Mouse (Mus musculus) liver, embryonic 14.5 days (tissue): ENCODE results near the gene Arglu1. TPM values are rescaled to one million over a fixed set of nuclear protein-coding genes. Genes with fewer than 3 reads are reported as not detected.

ENCODE experiments used
- ATAC-seq: fragments of 200-750 bp; cut with Nextera tagmentation; 2 replicates; pipeline ENCODE4 v1.8.0; 2017; ENCODE audit warnings: moderate number of reproducible peaks, mild to moderate bottlenecking, moderate library complexity; ENCODE audit not compliant: insufficient read depth
- DNase-seq, 3 experiments: peaks; one replicate each; pipeline ENCODE4 v3.0.0-alpha.2; 2012 to 2013; ENCODE audit warnings: low read depth in 3 of 3, low spot score in 3 of 3
- H3K27ac ChIP-seq: fragments of 300-500 bp; sonication (generic); 2 replicates; pipeline ENCODE4 v1.5.1; 2014; ENCODE audit warnings: moderate library complexity, mild to moderate bottlenecking, control low read depth, inconsistent platforms
- H3K27me3 ChIP-seq: fragments of 300-500 bp; sonication (generic); 2 replicates; pipeline ENCODE4 v1.6.1; 2014; ENCODE audit warnings: mild to moderate bottlenecking, low read length, moderate library complexity; ENCODE audit not compliant: control insufficient read depth, insufficient read depth
- H3K36me3 ChIP-seq: fragments of 300-500 bp; sonication (generic); replicated peaks from 2 replicates; pipeline ENCODE4 v1.6.1; 2014; ENCODE audit warnings: low read depth; ENCODE audit not compliant: control insufficient read depth, insufficient read depth
- H3K4me1 ChIP-seq, 2 experiments: fragments of 200-500 bp in 1 of 2; fragments of 300-500 bp in 1 of 2; sonication (generic) in 1 of 2; replicated peaks; 2 replicates each; pipeline ENCODE4 v1.6.1; 2012 to 2014; ENCODE audit warnings: antibody characterized with exemption in 1 of 2, inconsistent platforms in 1 of 2, low read length in 1 of 2; ENCODE audit not compliant: control insufficient read depth in 2 of 2, insufficient read depth in 2 of 2
- H3K4me2 ChIP-seq: fragments of 300-500 bp; sonication (generic); 2 replicates; pipeline ENCODE4 v1.6.1; 2014; ENCODE audit warnings: low read depth, mild to moderate bottlenecking, control low read depth, moderate library complexity
- H3K4me3 ChIP-seq, 2 experiments: fragments of 200-500 bp in 1 of 2; fragments of 300-500 bp in 1 of 2; sonication (generic) in 1 of 2; 2 replicates each; pipeline ENCODE4 v1.5.1; 2012 to 2014; ENCODE audit warnings: low read depth in 2 of 2, low read length in 2 of 2, mild to moderate bottlenecking in 2 of 2, control low read depth in 1 of 2, inconsistent platforms in 1 of 2, moderate library complexity in 1 of 2; ENCODE audit not compliant: insufficient read depth in 1 of 2
- H3K9ac ChIP-seq: fragments of 300-500 bp; sonication (generic); replicated peaks from 2 replicates; pipeline ENCODE4 v1.6.1; 2014; ENCODE audit warnings: mild to moderate bottlenecking, control low read depth, moderate library complexity
- H3K9me3 ChIP-seq: fragments of 300-500 bp; sonication (generic); 2 replicates; pipeline ENCODE4 v1.6.1; 2016; ENCODE audit warnings: low read length, mixed read lengths; ENCODE audit not compliant: control insufficient read depth
- CTCF ChIP-seq: IDR thresholded peaks from 2 replicates; pipeline ENCODE4 v1.5.1; 2016; ENCODE audit warnings: antibody characterized with exemption, low read depth, control low read depth
- EP300 ChIP-seq: IDR thresholded peaks from 2 replicates; pipeline ENCODE4 v1.6.1; 2016; ENCODE audit warnings: antibody characterized with exemption, low read depth
- WGBS: fragments of 180-500 bp; shearing (Covaris S2); extraction: QIAGEN DNeasy Blood & Tissue Kit; methylation state at CpG from one replicate; pipeline ENCODE4 v1.1.7; 2014; ENCODE audit not compliant: insufficient replicate concordance; 5-methylcytosine and 5-hydroxymethylcytosine counted together
- polyA plus RNA-seq, 2 experiments: library from polyadenylated mRNA; depleted of rRNA in 1 of 2; stranded (reverse) in 1 of 2; unstranded in 1 of 2; fragments of >200 nt; fragmentation: Nextera tagmentation in 1 of 2; extraction: Ambion mirVana in 1 of 2; gene quantifications; 2 replicates each; pipeline versions ENCODE4 v1.2.1 to v1.2.3; 2012 to 2014

Arglu1 gene
- polyA plus RNA-seq, 2 experiments: 31.5 to 37.1 TPM

DNA sequence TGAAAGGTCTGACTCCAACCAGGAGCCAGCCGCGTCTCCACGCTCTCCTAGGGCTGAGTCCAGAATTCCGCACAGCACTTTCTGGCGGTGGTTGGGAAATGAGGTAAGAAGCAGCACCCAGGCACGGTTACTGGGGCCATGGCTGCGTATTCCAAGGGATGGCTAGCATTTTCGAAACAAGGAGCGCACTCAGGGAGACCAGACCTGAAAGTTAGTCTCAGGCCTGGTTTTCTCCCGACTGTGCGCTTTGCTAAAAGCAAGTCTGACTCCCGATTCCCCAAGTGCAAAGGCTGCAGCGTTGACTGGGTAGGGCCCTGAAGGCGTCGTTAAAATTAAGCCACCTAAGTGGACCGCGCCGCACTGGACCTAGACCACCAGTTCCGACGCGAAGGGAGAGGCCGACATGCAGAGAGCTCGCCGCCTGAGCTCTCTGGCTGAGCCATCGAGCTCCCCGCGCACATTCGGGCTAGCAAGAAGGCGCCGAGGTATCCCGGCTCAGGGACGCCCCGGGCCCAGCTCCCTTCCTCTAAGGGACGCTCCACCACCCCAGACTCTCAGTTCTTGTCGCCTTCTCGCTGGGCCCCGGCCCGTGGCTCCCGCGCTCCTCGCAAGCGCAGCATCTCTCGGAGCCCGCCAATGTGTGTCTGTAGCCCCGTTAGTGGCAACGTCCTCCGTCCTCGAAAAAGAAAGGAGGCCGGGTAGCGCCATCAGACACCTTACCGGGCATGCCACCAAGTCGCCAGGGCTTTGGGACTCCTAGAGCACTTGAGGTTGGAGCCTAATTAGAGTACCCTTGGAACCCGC lies 30.6 kb downstream of the Arglu1 start:
- WGBS: 2% methylated on average over 53 of the region's 53 CpGs
- ATAC-seq: no peak
- H3K27me3 ChIP-seq: peaks cover 35% of the 10 kb centered on the region
- no peak for DNase-seq
- peak overlapping the region; percentile 91 for H3K4me2 ChIP-seq
- no peak overlapping the region for H3K9ac ChIP-seq
- H3K4me1 ChIP-seq: peaks cover 0 to 2% of the 10 kb centered on the region in 2 experiments; a peak in 1 of 4 replicates
- H3K36me3 ChIP-seq: peaks cover 3% of the 10 kb centered on the region; the same call in 1 of the 2 replicates
- TF ChIP-seq EP300 (no peak), CTCF (no peak)
- no peaks in the 10 kb centered on the region for H3K9me3 ChIP-seq
- peak overlapping the region; percentile 29 to 53; a peak in 3 of 4 replicates for H3K4me3 ChIP-seq
- no peak overlapping the region for H3K27ac ChIP-seq

- TF ChIP-seq EP300: no peak
- peak; percentile 67 for TF ChIP-seq CTCF
- Histone ChIP-seq H3K4me3 (no peak overlapping the region), H3K4me2 (peak overlapping the region; percentile 26; the same call in 1 of the 2 replicates), H3K36me3 (no peaks in the 10 kb centered on the region), H3K27ac (no peak overlapping the region), H3K4me1 (peaks cover 0 to 2% of the 10 kb centered on the region in 2 experiments; a peak in 1 of 4 replicates), H3K9me3 (no peaks in the 10 kb centered on the region), H3K9ac (no peak overlapping the region), H3K27me3 (peaks cover 35% of the 10 kb centered on the region)
- peak in 2 of 3 experiments; percentile 11 to 17 for DNase-seq
- 13% methylated on average over 19 of the region's 19 CpGs for WGBS
- no peak for ATAC-seq
Measured at GRCm38 (mm10) chr8:8658426-8659224, 31.7 kb downstream of the Arglu1 start.

DNA sequence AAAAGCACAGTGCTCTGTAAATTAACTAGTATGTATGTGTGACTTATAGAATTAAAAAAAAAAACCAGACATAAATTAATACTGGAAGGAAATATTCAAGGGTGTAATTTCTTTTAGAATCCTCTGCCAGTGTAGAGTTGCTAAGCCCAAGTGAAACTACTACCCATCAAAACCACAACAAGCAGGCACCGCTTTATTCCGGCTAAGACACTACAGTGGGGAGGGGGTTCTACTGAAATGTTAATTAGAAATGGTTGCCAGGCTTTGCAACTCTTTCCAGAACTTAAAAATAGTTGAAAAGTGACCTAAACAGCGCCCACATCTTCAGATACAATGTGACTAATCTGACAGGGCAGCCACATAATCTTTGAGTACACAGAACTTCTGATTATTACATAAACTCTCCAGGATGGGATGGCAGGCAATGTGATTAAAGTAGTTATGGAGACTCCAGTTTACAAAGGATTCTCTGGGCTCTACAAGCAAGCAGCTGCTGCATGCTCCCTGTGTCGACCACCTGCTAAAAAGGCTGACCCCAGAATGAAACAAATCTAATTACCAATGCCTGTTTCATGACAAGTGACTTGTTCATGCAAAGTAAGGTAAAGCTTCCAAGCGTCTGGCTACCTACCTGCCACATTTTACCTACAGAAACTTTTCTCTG lies 32.5 kb downstream of the Arglu1 start:
- H3K9ac ChIP-seq: no peak overlapping the region
- no peak overlapping the region for H3K4me3 ChIP-seq
- no peaks in the 10 kb centered on the region for H3K36me3 ChIP-seq
- no peak for TF ChIP-seq CTCF
- TF ChIP-seq EP300: no peak
- H3K4me2 ChIP-seq: 0 out of 2 replicates have a peak overlapping the region, but pooled peaks have one; percentile 6
- no peaks in the 10 kb centered on the region for H3K9me3 ChIP-seq
- 65% methylated on average over 5 of the region's 5 CpGs for WGBS
- ATAC-seq (no peak), DNase-seq (no peak)
- no peak overlapping the region for H3K27ac ChIP-seq
- peaks cover 35% of the 10 kb centered on the region for H3K27me3 ChIP-seq
- 0 out of 4 replicates have a peak, but pooled peaks cover 0 to 2% of the 10 kb centered on the region in 2 experiments for H3K4me1 ChIP-seq

DNA sequence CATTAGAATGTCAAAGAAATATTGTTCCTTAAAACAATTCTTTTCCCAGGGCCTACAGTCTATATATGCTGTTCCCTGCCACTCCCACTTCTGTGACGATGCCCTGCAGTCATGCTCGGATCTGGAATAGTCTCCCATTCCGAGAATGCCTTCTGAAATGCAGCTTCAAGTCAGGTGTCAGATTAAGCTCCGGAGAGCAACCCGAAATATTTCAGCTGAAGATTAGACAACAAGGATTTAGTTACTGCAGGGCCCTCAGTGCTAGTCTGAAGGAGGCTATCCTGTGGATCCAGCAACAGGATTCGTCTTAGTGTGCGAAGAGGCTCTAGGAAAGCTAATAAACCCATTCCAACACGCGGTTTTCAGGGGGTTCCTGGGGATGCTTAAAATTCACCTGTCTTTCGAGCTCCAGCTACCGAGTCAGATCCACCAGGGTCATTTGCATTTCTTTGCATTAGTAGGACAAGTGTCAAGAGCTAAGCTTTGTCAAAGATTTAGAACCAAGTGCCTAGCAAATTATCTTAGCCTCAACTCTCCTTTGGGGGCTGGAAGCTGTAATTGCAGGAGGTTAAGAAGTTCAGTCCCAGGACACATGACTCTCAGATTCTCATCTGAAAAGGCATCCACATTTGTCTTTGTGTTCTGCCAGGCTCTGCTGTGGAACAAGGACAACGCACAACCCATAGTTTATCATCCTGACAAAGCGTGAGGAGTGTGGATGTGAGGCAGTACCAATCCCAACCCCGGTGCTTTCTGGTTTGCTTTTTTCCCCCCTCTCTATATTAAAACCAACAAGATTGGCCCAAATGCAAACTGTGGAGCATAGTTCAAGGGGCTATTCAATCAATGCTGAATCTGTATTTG lies 33.5 kb downstream of the Arglu1 start:
- DNase-seq: no peak
- Histone ChIP-seq H3K9me3 (no peaks in the 10 kb centered on the region), H3K27ac (no peak overlapping the region), H3K4me1 (no peaks in the 10 kb centered on the region), H3K4me2 (no peak overlapping the region), H3K9ac (no peak overlapping the region), H3K4me3 (no peak overlapping the region), H3K36me3 (no peaks in the 10 kb centered on the region), H3K27me3 (peaks cover 35% of the 10 kb centered on the region)
- WGBS: 50% methylated on average over 14 of the region's 14 CpGs
- no peak for ATAC-seq
- TF ChIP-seq EP300 (no peak), CTCF (no peak)
